ENCODE assay signal across 20 mouse cellular contexts in genomic region chr14:122412841-122413541, GRCm38 (mm10). TPM values are rescaled to one million over a fixed set of nuclear protein-coding genes. Genes with fewer than 3 reads are reported as not detected.
"Had no signal": no experiment of that assay in that cellular context is flagged by ENCODE, and none has a peak within 500 bp of the region (broad histone marks: within the 10 kb centered on the region; RNA-seq: fewer than 3 reads in every experiment).

No protein-coding gene starts in this region.

- H3K4me1 ChIP-seq: liver, embryonic 13.5 days; lung, embryonic 15.5 days; stomach, embryonic 15.5 days had no signal

- ATAC-seq: liver, postnatal 0 days had no signal

- H3K36me3 ChIP-seq: liver, embryonic 13.5 days; lung, embryonic 15.5 days; midbrain, embryonic 12.5 days; stomach, embryonic 15.5 days had no signal

- H3K27ac ChIP-seq: layer of hippocampus, adult 2 months; liver, embryonic 13.5 days; lung, embryonic 15.5 days; midbrain, embryonic 12.5 days; stomach, embryonic 15.5 days had no signal

- H3K9ac ChIP-seq: liver, embryonic 13.5 days; liver, postnatal 0 days; lung, embryonic 15.5 days; midbrain, embryonic 12.5 days; stomach, embryonic 15.5 days had no signal

- H3K4me2 ChIP-seq: liver, embryonic 13.5 days; lung, embryonic 15.5 days; midbrain, embryonic 12.5 days; stomach, embryonic 15.5 days had no signal

- H3K4me3 ChIP-seq: layer of hippocampus, adult 2 months; liver, embryonic 13.5 days; lung, embryonic 15.5 days; midbrain, embryonic 12.5 days; stomach, embryonic 15.5 days had no signal

- H3K9me3 ChIP-seq: liver, embryonic 13.5 days; lung, embryonic 15.5 days; midbrain, embryonic 12.5 days; stomach, embryonic 15.5 days had no signal

- DNase-seq: kidney, adult 18-20 months; kidney, postnatal 36 days; liver; liver, embryonic 13.5 days; liver, postnatal 0 days; lung, postnatal 4 days; right cerebral cortex, postnatal 14 days; thymus, adult 2 months; thymus, postnatal 25 days had no signal

RNA-seq across cellular contexts. Expression of gene Gm5089, which starts 37.9 kb away (rescaled TPM):
- total RNA-seq: megakaryocyte, adult 5-6 weeks had no signal
- polyA plus RNA-seq: intestine, embryonic 14.5 days; kidney, embryonic 14.5 days; liver, embryonic 13.5 days; liver, postnatal 0 days; lung, embryonic 15.5 days; midbrain, postnatal 0 days; spleen, adult 2 months; stomach, embryonic 15.5 days; testis, adult 2 months; thymus, adult 2 months; urinary bladder, adult 2 months had no signal

RNA-seq across cellular contexts. Expression of gene Zic5, which starts 52.5 kb away (rescaled TPM):
- total RNA-seq: megakaryocyte, adult 5-6 weeks had no signal
- polyA plus RNA-seq: intestine, embryonic 14.5 days; liver, postnatal 0 days; lung, embryonic 15.5 days; spleen, adult 2 months; stomach, embryonic 15.5 days; thymus, adult 2 months; urinary bladder, adult 2 months had no signal
